Mouse (Mus musculus): ENCODE results near the gene Rgs3.

DNA sequence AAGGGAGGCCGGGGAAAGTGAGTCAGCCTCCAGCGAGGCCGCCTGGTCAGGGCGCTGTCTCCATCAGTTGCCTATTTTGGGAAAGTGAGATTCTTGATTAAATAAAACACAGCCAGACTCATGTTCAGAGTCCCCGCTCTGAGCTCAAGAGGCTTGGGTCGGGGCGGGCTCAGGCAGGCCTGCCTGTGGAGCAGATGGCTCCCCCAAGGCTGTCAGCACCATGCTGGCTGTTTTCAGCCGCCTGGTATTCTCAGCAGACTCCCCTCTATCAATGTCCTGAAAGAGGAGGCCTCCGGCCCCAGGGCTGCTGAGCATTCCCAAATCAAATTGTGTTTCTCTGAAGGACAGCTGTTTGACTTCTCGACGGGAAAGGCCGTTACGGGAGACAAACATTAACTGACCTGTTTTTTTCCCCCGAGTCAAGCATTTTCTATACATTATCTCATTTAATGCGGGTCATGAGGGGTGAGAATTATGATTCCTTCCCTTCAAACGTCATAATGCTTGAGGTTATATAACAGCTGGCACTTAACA lies 50.6 kb downstream of the Rgs3 start:
- TF ChIP-seq MYB (IDR thresholded peaks at IDR 0.05; ENCODE audit: low read depth, low read length), result no peak
- TF ChIP-seq EP300 (IDR thresholded peaks at IDR 0.05; ENCODE audit: low read depth in 1 of 2, low read length in 2 of 2), result no peak
- TF ChIP-seq POLR2AphosphoS5 (IDR thresholded peaks at IDR 0.05; ENCODE audit: borderline replicate concordance, low read depth, low read length), result no peak
- TF ChIP-seq MYC (IDR thresholded peaks at IDR 0.05; ENCODE audit: low read depth, low read length), result no peak
- no peak for TF ChIP-seq POLR2A (IDR thresholded peaks at IDR 0.05; ENCODE audit: control insufficient read depth in 1 of 2, insufficient read depth in 1 of 2, low read depth in 1 of 2, low read length in 2 of 2, poor library complexity in 1 of 2)
- TF ChIP-seq ELF1 (IDR thresholded peaks at IDR 0.05; ENCODE audit: low read depth, low read length), result no peak
- TF ChIP-seq MEF2A (IDR thresholded peaks at IDR 0.05; ENCODE audit: extremely low read depth, insufficient replicate concordance, low read depth, low read length, poor library complexity, severe bottlenecking), result no peak
- no peak for TF ChIP-seq POLR2AphosphoS2 (IDR thresholded peaks at IDR 0.05; ENCODE audit: low read length)
- TF ChIP-seq CHD2 (IDR thresholded peaks at IDR 0.05; ENCODE audit: low read length), result no peak
- TF ChIP-seq BHLHE40 (IDR thresholded peaks at IDR 0.05; ENCODE audit: borderline replicate concordance, low read depth, low read length), result no peak
